Mouse (Mus musculus) embryonic fibroblast, embryonic 13.5 days (primary cell): ENCODE data around the gene Pnrc1. TPM values are rescaled to one million over a fixed set of nuclear protein-coding genes. Genes with fewer than 3 reads are reported as not detected.
A peak's percentile ranks its signal among the peaks of the same experiment; 100 is the strongest.

Experiments used
- H3K27ac ChIP-seq: 2 replicates; pipeline ENCODE4 v1.5.1; 2012; ENCODE audit warnings: low read length, control low read depth, inconsistent platforms; ENCODE audit not compliant: insufficient read depth
- H3K4me1 ChIP-seq: 2 replicates; pipeline ENCODE4 v1.6.1; 2011; ENCODE audit warnings: low read length; ENCODE audit not compliant: control insufficient read depth, insufficient read depth
- H3K4me3 ChIP-seq: 2 replicates; pipeline ENCODE4 v1.5.1; 2011; ENCODE audit warnings: mild to moderate bottlenecking, control low read depth, low read length; ENCODE audit not compliant: insufficient read depth
- CTCF ChIP-seq: IDR thresholded peaks from 2 replicates; pipeline ENCODE4 v1.5.1; 2011; ENCODE audit warnings: mild to moderate bottlenecking, control low read depth, low read length, moderate library complexity, borderline replicate concordance; ENCODE audit not compliant: insufficient read depth
- POLR2A ChIP-seq: IDR thresholded peaks from 2 replicates; pipeline ENCODE4 v1.6.1; 2011; ENCODE audit warnings: low read depth, mild to moderate bottlenecking, control low read depth, low read length, moderate library complexity
- polyA plus RNA-seq: library from polyadenylated mRNA; stranded (reverse); fragments of >200 nt; gene quantifications from 2 replicates; pipeline ENCODE4 v1.2.4, GENCODE M21; 2011; ENCODE audit warnings: low read depth; ENCODE audit not compliant: missing spikeins, insufficient read length

Pnrc1 gene
- polyA plus RNA-seq, 1 experiment = 66.6 TPM

GRCm38 (mm10) chr4:33224003-33224675 is 65.8 kb downstream of the Pnrc1 start:
- no peak overlapping the region for H3K27ac ChIP-seq
- H3K4me3 ChIP-seq = no peak overlapping the region
- H3K4me1 ChIP-seq = no peaks in the 10 kb centered on the region
- TF ChIP-seq POLR2A (no peak), CTCF (no peak)

GRCm38 (mm10) chr4:33221847-33222246 is 68.1 kb downstream of the Pnrc1 start:
- Histone ChIP-seq H3K27ac (no peak overlapping the region), H3K4me3 (no peak overlapping the region), H3K4me1 (no peaks in the 10 kb centered on the region)
- TF ChIP-seq POLR2A = no peak
- TF ChIP-seq CTCF = no peak

GRCm38 (mm10) chr4:33208881-33209841 is 80.8 kb downstream of the Pnrc1 start, which contains the start of gene Srsf12:
Srsf12 (plus strand) TSS chr4:33208991.
- peaks cover 3% of the 10 kb centered on the region; the same call in 1 of the 2 replicates for H3K4me1 ChIP-seq
- H3K27ac ChIP-seq = no peak within 1 kb of the TSS
- peak within 1 kb of the TSS; percentile 27 for H3K4me3 ChIP-seq
- TF ChIP-seq POLR2A = no peak
- no peak for TF ChIP-seq CTCF

- Histone ChIP-seq H3K4me1 (peaks cover 3% of the 10 kb centered on the region; the same call in 1 of the 2 replicates), H3K27ac (no peak overlapping the region), H3K4me3 (no peak overlapping the region)
- no peak for TF ChIP-seq POLR2A
- no peak for TF ChIP-seq CTCF
These were observed 82.4 kb downstream of the Pnrc1 start for GRCm38 (mm10) chr4:33207551-33207950.

GRCm38 (mm10) chr4:33204682-33205081 is 85.3 kb downstream of the Pnrc1 start:
- H3K4me1 ChIP-seq = peaks cover 3% of the 10 kb centered on the region; the same call in 1 of the 2 replicates
- no peak overlapping the region for H3K4me3 ChIP-seq
- TF ChIP-seq CTCF (peak; percentile 87), POLR2A (no peak)
- H3K27ac ChIP-seq = no peak overlapping the region

GRCm38 (mm10) chr4:33198117-33198516 is 91.8 kb downstream of the Pnrc1 start:
- TF ChIP-seq CTCF = no peak
- TF ChIP-seq POLR2A = no peak
- H3K27ac ChIP-seq = no peak overlapping the region
- H3K4me3 ChIP-seq = no peak overlapping the region
- no peaks in the 10 kb centered on the region for H3K4me1 ChIP-seq

Other genes with a start within 250 kb of the Pnrc1 start
- gene Gabrr2, start 227.2 kb downstream of the Pnrc1 start, polyA plus RNA-seq = not detected in 2 replicates
- gene Gabrr1, start 157.6 kb downstream of the Pnrc1 start, polyA plus RNA-seq = not detected in 2 replicates
- 0.60 TPM in 1 of 2 replicates, not detected in the other for gene Pm20d2, start 100.4 kb downstream of the Pnrc1 start, polyA plus RNA-seq
- 1.2 and 2.2 TPM in 2 replicates for gene Srsf12, start 81.2 kb downstream of the Pnrc1 start, polyA plus RNA-seq
- gene Rngtt, start 20.1 kb upstream of the Pnrc1 start, polyA plus RNA-seq = 24.9 and 30.7 TPM in 2 replicates